ENCODE assay signal across 8 mouse cellular contexts in genomic region chr2:72515971-72516719, GRCm38 (mm10). TPM values are rescaled to one million over a fixed set of nuclear protein-coding genes. Genes with fewer than 3 reads are reported as not detected.
DNase-seq lines count a peak whose midpoint lies in the region; ATAC-seq lines count a peak whose summit lies in the region.

No protein-coding gene starts in this region.

- H3K27me3 ChIP-seq in hindbrain, embryonic 13.5 days: peaks cover 54% of the 10 kb centered on the region

- peak overlapping the region; percentile 35; the same call in 1 of the 2 replicates for H3K9ac ChIP-seq in hindbrain, embryonic 13.5 days

- 13% methylated on average over 17 of the region's 17 CpGs for WGBS in hindbrain, embryonic 13.5 days

- peak overlapping the region; percentile 37; the same call in 1 of the 2 replicates for H3K4me2 ChIP-seq in hindbrain, embryonic 13.5 days

- no peak overlapping the region for H3K4me3 ChIP-seq in hindbrain, embryonic 13.5 days

- DNase-seq in R1 (ENCODE audit: low read depth, low spot score): peak; percentile 93
- peak; percentile 68 for DNase-seq in cerebellum, adult 9-11 months
- peak; percentile 72 to 94 for DNase-seq in frontal cortex, adult 2 months (ENCODE audit: extremely low spot score in 1 of 2, low spot score in 1 of 2)
- peak; percentile 85 to 90 for DNase-seq in layer of hippocampus, postnatal 10 days (ENCODE audit: low spot score in 2 of 2)
- peak; percentile 88 for DNase-seq in lung, postnatal 14 days
- peak; percentile 91 for DNase-seq in retina, postnatal 1 day
- DNase-seq in urinary bladder, postnatal 4 days (ENCODE audit: low spot score in 2 of 2): peak; percentile 70 to 78

- no peaks in the 10 kb centered on the region for H3K9me3 ChIP-seq in hindbrain, embryonic 13.5 days

- no peak overlapping the region for H3K27ac ChIP-seq in hindbrain, embryonic 13.5 days

- peak; percentile 54; the same call in 1 of the 2 replicates for ATAC-seq in hindbrain, embryonic 13.5 days (ENCODE audit: low FRiP score)

- H3K4me1 ChIP-seq in hindbrain, embryonic 13.5 days (replicated peaks): peaks cover 12% of the 10 kb centered on the region

- H3K36me3 ChIP-seq in hindbrain, embryonic 13.5 days: no peaks in the 10 kb centered on the region

RNA-seq across cellular contexts. Expression of gene Cdca7, which starts 40.2 kb away (rescaled TPM):
- 24.5 and 29.6 TPM in 2 replicates for polyA plus RNA-seq in frontal cortex, adult 2 months (2012; rRNA removed)
- 29.3 and 30.2 TPM in 2 replicates for polyA plus RNA-seq in hindbrain, embryonic 13.5 days (2015; fragmentation: Nextera tagmentation; extraction: Ambion mirVana)
- 1 to 10 TPM; 8.0 to 9.8 TPM for total RNA-seq in layer of hippocampus, postnatal 10 days (2021)
